Mouse (Mus musculus) liver, embryonic 11.5 days (tissue): ENCODE measurements at regions not wholly inside any gene's neighbourhood (a gene's known extent, or its start where the extent isn't known, plus 50 kb on each side); places are given as distances from the start of the nearest gene placed in this dataset.
A peak's percentile ranks its signal among the peaks of the same experiment; 100 is the strongest.

Source experiments
- ATAC-seq: fragments of 200-750 bp; cut with Nextera tagmentation; replicated peaks from 2 replicates; pipeline ENCODE4 v1.8.0; 2017; ENCODE audit warnings: moderate number of reproducible peaks, mild to moderate bottlenecking, moderate TSS enrichment, moderate library complexity; ENCODE audit not compliant: low FRiP score
- DNase-seq: peaks from one replicate; pipeline ENCODE4 v3.0.0-alpha.2; 2017; ENCODE audit warnings: low spot score
- H3K27ac ChIP-seq: fragments of 300-500 bp; sonication (generic); 2 replicates; pipeline ENCODE4 v1.5.1; 2014; ENCODE audit warnings: mild to moderate bottlenecking, low read depth, low read length, control low read depth
- H3K27me3 ChIP-seq: fragments of 300-500 bp; sonication (generic); replicated peaks from 2 replicates; pipeline ENCODE4 v1.6.1; 2014; ENCODE audit warnings: low read length, mixed read lengths; ENCODE audit not compliant: control insufficient read depth, insufficient read depth
- H3K36me3 ChIP-seq: fragments of 300-500 bp; sonication (generic); 2 replicates; pipeline ENCODE4 v1.6.1; 2014; ENCODE audit warnings: mild to moderate bottlenecking, low read length, moderate library complexity, mixed read lengths; ENCODE audit not compliant: control insufficient read depth, insufficient read depth
- H3K4me1 ChIP-seq: fragments of 300-500 bp; sonication (generic); replicated peaks from 2 replicates; pipeline ENCODE4 v1.6.1; 2014; ENCODE audit warnings: low read length, mixed read lengths; ENCODE audit not compliant: control insufficient read depth, insufficient read depth
- H3K4me2 ChIP-seq: fragments of 300-500 bp; sonication (generic); 2 replicates; pipeline ENCODE4 v1.6.1; 2014; ENCODE audit warnings: mild to moderate bottlenecking, control low read depth, moderate library complexity
- H3K4me3 ChIP-seq: fragments of 300-500 bp; sonication (generic); 2 replicates; pipeline ENCODE4 v1.5.1; 2014; ENCODE audit warnings: low read depth, low read length, control low read depth
- H3K9ac ChIP-seq: fragments of 300-500 bp; sonication (generic); 2 replicates; pipeline ENCODE4 v1.6.1; 2014; ENCODE audit warnings: low read depth, low read length, control low read depth
- H3K9me3 ChIP-seq: fragments of 300-500 bp; sonication (generic); 2 replicates; pipeline ENCODE4 v1.6.1; 2016; ENCODE audit warnings: low read length, inconsistent platforms, mixed read lengths; ENCODE audit not compliant: control insufficient read depth
- WGBS: fragments of 180-500 bp; shearing (Covaris S2); extraction: QIAGEN DNeasy Blood & Tissue Kit; methylation state at CpG from one replicate; pipeline ENCODE4 v1.1.7; 2014; 5-methylcytosine and 5-hydroxymethylcytosine counted together

- Histone ChIP-seq H3K4me1 (no peaks in the 10 kb centered on the region), H3K4me3 (no peak overlapping the region), H3K36me3 (no peaks in the 10 kb centered on the region), H3K9me3 (no peaks in the 10 kb centered on the region), H3K27ac (no peak overlapping the region), H3K4me2 (no peak overlapping the region), H3K9ac (no peak overlapping the region), H3K27me3 (no peaks in the 10 kb centered on the region)
- no peak for DNase-seq
- WGBS = 66% methylated on average over 11 of the region's 11 CpGs
- ATAC-seq = no peak
Observed at GRCm38 (mm10) chr3:35324186-35324585, 429.7 kb upstream of the Atp11b start.

DNA sequence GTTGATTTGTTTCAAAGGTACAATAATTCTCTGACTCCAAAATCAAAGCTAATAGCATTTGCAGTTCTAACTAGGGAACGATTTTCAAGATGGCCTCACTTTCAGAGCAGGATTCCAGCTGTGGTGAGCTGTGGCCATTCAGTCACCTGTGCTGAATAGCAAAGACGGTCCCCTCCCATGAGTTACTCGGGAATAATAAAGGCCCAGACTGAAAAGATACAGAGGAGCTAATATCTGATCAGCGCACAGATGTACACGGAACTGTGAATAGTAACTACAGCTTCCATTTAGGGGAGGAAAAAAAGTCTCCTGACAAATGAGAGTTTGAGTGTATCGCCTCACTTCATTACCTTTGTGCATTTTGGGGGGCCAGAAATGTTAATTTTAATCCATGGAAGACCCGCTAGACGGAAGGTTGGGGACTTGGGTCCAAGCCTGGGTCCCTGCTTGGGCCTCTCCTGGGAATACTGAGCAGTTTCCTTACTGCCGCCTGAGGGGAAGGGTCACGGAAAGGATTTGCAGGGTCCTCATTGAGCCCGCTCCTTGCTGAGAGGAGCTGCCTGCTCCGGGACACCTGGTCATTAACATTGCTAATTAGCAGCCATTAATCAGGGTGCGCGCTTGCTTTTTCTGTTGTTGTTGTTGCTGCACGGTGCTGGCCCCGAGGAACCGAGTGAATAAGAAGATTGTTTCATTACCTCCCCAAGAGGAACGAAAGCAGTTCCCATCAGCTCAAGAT lies 421.2 kb upstream of the Atp11b start:
- no peak overlapping the region for H3K27ac ChIP-seq
- H3K4me2 ChIP-seq = no peak overlapping the region
- H3K27me3 ChIP-seq = no peaks in the 10 kb centered on the region
- ATAC-seq (no peak), DNase-seq (no peak)
- 27% methylated on average over 18 of the region's 18 CpGs for WGBS
- H3K9me3 ChIP-seq = no peaks in the 10 kb centered on the region
- no peak overlapping the region for H3K9ac ChIP-seq
- no peak overlapping the region for H3K4me3 ChIP-seq
- H3K4me1 ChIP-seq = no peaks in the 10 kb centered on the region
- H3K36me3 ChIP-seq = no peaks in the 10 kb centered on the region

- no peak overlapping the region for H3K4me2 ChIP-seq
- H3K9me3 ChIP-seq = no peaks in the 10 kb centered on the region
- H3K36me3 ChIP-seq = no peaks in the 10 kb centered on the region
- H3K27me3 ChIP-seq = no peaks in the 10 kb centered on the region
- H3K4me3 ChIP-seq = no peak overlapping the region
- ATAC-seq (no peak), DNase-seq (no peak)
- WGBS = 62% methylated on average over 2 of the region's 2 CpGs
- no peak overlapping the region for H3K27ac ChIP-seq
- H3K4me1 ChIP-seq = no peaks in the 10 kb centered on the region
- H3K9ac ChIP-seq = no peak overlapping the region
Observed at GRCm38 (mm10) chr3:35334017-35334416, 419.9 kb upstream of the Atp11b start.

DNA sequence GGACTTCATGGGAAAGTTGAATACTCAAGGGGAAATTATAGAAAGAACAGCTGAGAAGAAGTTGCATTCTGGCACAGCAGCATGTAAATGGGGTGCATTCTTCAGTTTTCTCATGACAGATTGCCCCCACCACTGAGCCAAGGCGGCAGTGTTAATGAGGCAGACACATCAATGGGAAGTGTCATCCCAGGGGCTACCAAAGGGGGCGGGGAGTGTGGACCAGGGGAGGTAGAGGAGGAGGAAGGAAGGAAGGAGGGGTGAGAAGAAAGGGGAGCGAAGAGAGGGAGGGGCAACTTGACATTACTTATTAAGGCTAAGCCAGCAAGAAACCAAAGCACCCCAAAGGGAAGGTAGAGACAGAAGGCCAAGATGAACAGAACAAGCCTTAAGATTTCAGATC lies 419.4 kb upstream of the Atp11b start:
- no peaks in the 10 kb centered on the region for H3K4me1 ChIP-seq
- no peak overlapping the region for H3K4me2 ChIP-seq
- H3K4me3 ChIP-seq = no peak overlapping the region
- H3K27ac ChIP-seq = no peak overlapping the region
- no peak overlapping the region for H3K9ac ChIP-seq
- DNase-seq = no peak
- H3K9me3 ChIP-seq = no peaks in the 10 kb centered on the region
- no peak for ATAC-seq
- no peaks in the 10 kb centered on the region for H3K36me3 ChIP-seq
- WGBS = 24% methylated on average over 3 of the region's 3 CpGs
- H3K27me3 ChIP-seq = no peaks in the 10 kb centered on the region

DNA sequence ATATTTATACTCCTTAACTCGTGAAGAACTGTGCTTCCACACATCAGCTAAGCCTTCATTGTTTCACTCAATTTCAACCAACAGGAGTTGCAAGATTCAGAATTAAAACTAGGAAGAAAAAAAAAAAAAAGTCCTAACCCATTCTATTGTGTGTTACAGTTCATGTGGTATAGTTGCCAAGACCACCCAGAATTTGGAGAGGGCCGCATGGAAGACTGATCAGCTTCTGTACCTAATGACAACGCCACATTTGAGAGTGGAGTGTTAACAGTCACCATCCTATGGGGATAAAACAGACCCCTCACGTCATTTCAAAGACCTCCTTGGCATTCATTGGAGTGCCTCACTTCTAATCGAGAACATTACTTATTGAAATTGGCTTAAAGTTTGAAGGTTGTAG lies 418.1 kb upstream of the Atp11b start:
- H3K4me2 ChIP-seq = no peak overlapping the region
- WGBS = 65% methylated on average over 5 of the region's 5 CpGs
- ATAC-seq = no peak

GRCm38 (mm10) chr3:35340525-35340924 lies 413.4 kb upstream of the Atp11b start:
- Histone ChIP-seq H3K9ac (no peak overlapping the region), H3K27me3 (0 out of 2 replicates have a peak, but pooled peaks cover 3% of the 10 kb centered on the region), H3K4me3 (peak overlapping the region; percentile 38), H3K9me3 (no peaks in the 10 kb centered on the region), H3K4me2 (peak overlapping the region; percentile 62), H3K27ac (no peak overlapping the region), H3K4me1 (peaks cover 4% of the 10 kb centered on the region; the same call in 1 of the 2 replicates), H3K36me3 (no peaks in the 10 kb centered on the region)
- DNase-seq (no peak), ATAC-seq (no peak)
- 12% methylated on average over 10 of the region's 10 CpGs for WGBS

More for the DNA sequence above, 418.1 kb upstream of the Atp11b start:
- H3K4me1 ChIP-seq = no peaks in the 10 kb centered on the region
- H3K27me3 ChIP-seq = 0 out of 2 replicates have a peak, but pooled peaks cover 2% of the 10 kb centered on the region
- no peak overlapping the region for H3K9ac ChIP-seq
- no peaks in the 10 kb centered on the region for H3K36me3 ChIP-seq
- no peak overlapping the region for H3K4me3 ChIP-seq
- no peaks in the 10 kb centered on the region for H3K9me3 ChIP-seq
- no peak for DNase-seq
- H3K27ac ChIP-seq = no peak overlapping the region

DNA sequence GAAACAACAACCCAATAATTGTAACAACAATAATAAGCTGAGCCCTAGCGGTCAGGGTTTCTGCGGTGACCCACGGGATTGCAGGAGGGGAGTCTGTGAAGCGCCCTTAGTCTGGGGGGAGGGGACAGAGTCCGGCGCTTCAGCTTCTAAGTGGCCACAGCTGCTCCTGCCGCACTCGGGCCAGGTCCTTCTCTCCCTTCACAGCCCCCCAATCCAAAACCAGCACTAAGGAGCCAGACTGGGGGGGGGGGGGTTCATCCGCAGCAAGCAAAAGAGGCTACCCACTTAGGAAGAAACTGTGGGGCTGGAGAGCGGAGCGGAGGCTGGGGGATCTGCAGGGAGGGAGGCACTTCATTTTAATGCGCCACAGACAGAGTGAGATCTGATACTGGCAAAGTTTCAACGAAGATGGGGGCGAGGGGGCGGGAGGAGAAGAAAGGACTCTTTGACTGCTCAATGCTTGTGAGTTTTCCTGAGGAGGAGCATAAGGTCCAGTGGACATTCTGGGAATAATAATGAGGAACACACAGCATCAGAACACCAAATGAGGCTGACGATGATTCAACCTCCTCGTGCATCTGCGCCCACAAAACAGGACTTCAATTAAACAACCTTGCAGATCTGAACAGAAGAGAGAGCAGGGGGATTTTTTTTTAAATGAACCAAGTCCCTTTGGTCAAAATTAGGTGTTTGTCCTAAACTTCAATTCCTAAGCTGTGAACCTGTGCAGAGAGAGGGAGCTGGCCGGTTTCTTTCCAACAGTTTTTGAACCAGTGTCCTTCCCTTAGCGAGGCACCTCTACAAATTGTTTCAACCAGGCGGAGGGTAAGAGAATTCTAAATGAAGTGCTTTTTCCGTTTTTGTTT lies 412.7 kb upstream of the Atp11b start:
- peaks cover 4% of the 10 kb centered on the region; the same call in 1 of the 2 replicates for H3K4me1 ChIP-seq
- DNase-seq (peak; percentile 46), ATAC-seq (no peak)
- peak overlapping the region; percentile 62 for H3K4me2 ChIP-seq
- H3K27me3 ChIP-seq = 0 out of 2 replicates have a peak, but pooled peaks cover 3% of the 10 kb centered on the region
- no peak overlapping the region for H3K27ac ChIP-seq
- H3K36me3 ChIP-seq = no peaks in the 10 kb centered on the region
- H3K4me3 ChIP-seq = peak overlapping the region; percentile 38
- WGBS = 3% methylated on average over 22 of the region's 22 CpGs
- H3K9ac ChIP-seq = no peak overlapping the region
- no peaks in the 10 kb centered on the region for H3K9me3 ChIP-seq

GRCm38 (mm10) chr3:35341840-35342239 lies 412.1 kb upstream of the Atp11b start:
- whole genome bisulfite sequencing = 10% methylated on average over 9 of the region's 9 CpGs
- no peak for DNase-seq
- H3K9ac ChIP-seq = no peak overlapping the region

More at GRCm38 (mm10) chr3:35341840-35342239, 412.1 kb upstream of the Atp11b start:
- peak overlapping the region; percentile 62 for H3K4me2 ChIP-seq
- H3K36me3 ChIP-seq = no peaks in the 10 kb centered on the region
- H3K9me3 ChIP-seq = no peaks in the 10 kb centered on the region
- H3K27me3 ChIP-seq = 0 out of 2 replicates have a peak, but pooled peaks cover 3% of the 10 kb centered on the region
- H3K4me1 ChIP-seq = peaks cover 4% of the 10 kb centered on the region; the same call in 1 of the 2 replicates
- H3K27ac ChIP-seq = no peak overlapping the region
- no peak overlapping the region for H3K4me3 ChIP-seq
- ATAC-seq = no peak
